Mouse (Mus musculus) stomach, postnatal 0 days (tissue): ENCODE data around the gene Tlcd1. TPM values are rescaled to one million over a fixed set of nuclear protein-coding genes. Genes with fewer than 3 reads are reported as not detected.
A peak's percentile ranks its signal among the peaks of the same experiment; 100 is the strongest.

Experiments used
- ATAC-seq: fragments of 200-750 bp; cut with Nextera tagmentation; 2 replicates; pipeline ENCODE4 v1.8.0; 2017; ENCODE audit not compliant: low FRiP score, low TSS enrichment
- DNase-seq: peaks from one replicate; pipeline ENCODE4 v3.0.0-alpha.2; 2016; ENCODE audit warnings: low spot score
- H3K27ac ChIP-seq: fragments of 300-500 bp; sonication (generic); replicated peaks from 2 replicates; pipeline ENCODE4 v1.5.1; 2014; ENCODE audit warnings: mild to moderate bottlenecking, control low read depth
- H3K27me3 ChIP-seq: fragments of 300-500 bp; sonication (generic); 2 replicates; pipeline ENCODE4 v1.6.1; 2014; ENCODE audit warnings: low read length; ENCODE audit not compliant: control insufficient read depth, insufficient read depth
- H3K36me3 ChIP-seq: fragments of 300-500 bp; sonication (generic); 2 replicates; pipeline ENCODE4 v1.6.1; 2014; ENCODE audit warnings: low read length, mixed read lengths; ENCODE audit not compliant: control insufficient read depth, insufficient read depth
- H3K4me1 ChIP-seq: fragments of 300-500 bp; sonication (generic); replicated peaks from 2 replicates; pipeline ENCODE4 v1.6.1; 2014; ENCODE audit warnings: antibody characterized with exemption; ENCODE audit not compliant: control insufficient read depth, insufficient read depth
- H3K4me2 ChIP-seq: fragments of 300-500 bp; sonication (generic); replicated peaks from 2 replicates; pipeline ENCODE4 v1.6.1; 2014; ENCODE audit warnings: low read depth, mild to moderate bottlenecking, control low read depth, moderate library complexity
- H3K4me3 ChIP-seq: fragments of 300-500 bp; sonication (generic); 2 replicates; pipeline ENCODE4 v1.5.1; 2014; ENCODE audit warnings: low read depth, low read length, control low read depth
- H3K9ac ChIP-seq: fragments of 300-500 bp; sonication (generic); 2 replicates; pipeline ENCODE4 v1.6.1; 2014; ENCODE audit warnings: mild to moderate bottlenecking, low read length, control low read depth, mixed read lengths
- H3K9me3 ChIP-seq: fragments of 300-500 bp; sonication (generic); 2 replicates; pipeline ENCODE4 v1.6.1; 2016; ENCODE audit warnings: low read length; ENCODE audit not compliant: control insufficient read depth
- CTCF ChIP-seq: IDR thresholded peaks from 2 replicates; pipeline ENCODE4 v1.5.1; 2016; ENCODE audit warnings: antibody characterized with exemption, low read depth, mild to moderate bottlenecking, moderate library complexity
- EP300 ChIP-seq: optimal IDR thresholded peaks from 2 replicates; pipeline ENCODE3; 2016; ENCODE audit warnings: antibody characterized with exemption
- WGBS: fragments of 180-500 bp; shearing (Covaris S2); extraction: QIAGEN DNeasy Blood & Tissue Kit; methylation state at CpG from one replicate; pipeline ENCODE4 v1.1.7; 2014; 5-methylcytosine and 5-hydroxymethylcytosine counted together
- polyA plus RNA-seq: library from polyadenylated mRNA; unstranded; fragments of >200 nt; fragmentation: Nextera tagmentation; extraction: Ambion mirVana; gene quantifications from 2 replicates; pipeline ENCODE4 v1.2.1, GENCODE M21; 2015

The Tlcd1 gene
- polyA plus RNA-seq, 1 experiment from 2014 or later, result 41.3 TPM

DNA sequence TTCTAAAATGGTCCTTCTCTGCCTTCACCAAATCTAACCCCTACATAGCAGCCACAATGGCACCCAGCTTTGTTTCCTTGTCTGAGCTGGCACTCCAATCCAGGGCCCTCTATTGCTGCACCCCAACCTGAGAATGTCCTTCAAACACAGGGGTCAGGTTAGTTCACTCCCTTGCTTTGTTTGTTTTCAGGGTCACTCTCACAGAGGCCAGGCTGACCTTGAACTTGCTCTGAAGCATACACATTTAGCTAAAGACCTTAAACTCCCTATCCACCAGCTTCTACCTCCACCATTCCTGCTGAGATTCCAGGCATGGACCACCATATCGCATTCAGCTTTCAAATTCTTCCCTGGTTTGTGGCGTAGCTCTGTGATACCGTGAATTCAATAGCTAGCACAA lies 2.0 kb upstream of the Tlcd1 start:
- H3K9me3 ChIP-seq, result no peaks in the 10 kb centered on the region

DNA sequence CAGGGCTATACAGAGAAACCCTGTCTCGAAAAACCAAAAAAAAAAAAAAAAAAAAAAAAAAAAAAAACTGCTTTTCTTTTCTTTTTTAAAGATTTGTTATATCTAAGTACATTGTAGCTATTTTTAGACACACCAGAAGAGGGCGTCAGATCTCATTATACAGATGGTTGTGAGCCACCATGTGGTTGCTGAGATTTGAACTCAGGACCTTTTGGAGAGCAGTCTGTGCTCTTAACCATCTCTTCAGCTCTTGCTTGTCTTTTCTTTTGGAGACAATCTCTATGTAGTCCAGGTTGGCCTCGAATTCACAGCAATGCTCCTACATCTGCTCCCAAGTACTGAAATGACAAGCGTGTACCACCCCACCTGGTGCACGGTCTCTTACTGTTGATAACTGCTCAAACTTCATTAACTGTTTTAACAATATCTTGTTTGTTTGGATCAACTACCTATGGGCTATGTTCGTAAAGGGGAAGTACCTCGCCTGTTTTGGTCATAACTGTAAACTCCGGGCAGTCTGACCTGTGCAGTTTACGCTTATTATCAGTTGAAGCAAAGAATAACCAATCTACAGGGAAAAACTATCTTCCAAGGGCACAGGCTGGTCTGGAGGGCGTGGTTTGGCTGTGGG lies 625 bp upstream of the Tlcd1 start:
- Histone ChIP-seq H3K27ac (peak overlapping the region; percentile 97), H3K4me3 (peak overlapping the region; percentile 58), H3K4me2 (peak overlapping the region; percentile 95), H3K36me3 (no peaks in the 10 kb centered on the region), H3K27me3 (no peaks in the 10 kb centered on the region), H3K9ac (no peak overlapping the region), H3K9me3 (no peaks in the 10 kb centered on the region), H3K4me1 (no peaks in the 10 kb centered on the region)
- ATAC-seq (no peak), DNase-seq (no peak)
- WGBS, result 0% methylated on average over 9 of the region's 10 CpGs
- TF ChIP-seq EP300 (no peak), CTCF (peak; percentile 38)

More for the DNA sequence above, 2.0 kb upstream of the Tlcd1 start:
- no peak overlapping the region for H3K27ac ChIP-seq
- 73% methylated on average over 3 of the region's 3 CpGs for WGBS
- TF ChIP-seq EP300 (no peak), CTCF (no peak)
- no peaks in the 10 kb centered on the region for H3K36me3 ChIP-seq
- no peak overlapping the region for H3K4me2 ChIP-seq
- H3K9ac ChIP-seq, result no peak overlapping the region
- H3K4me3 ChIP-seq, result no peak overlapping the region
- H3K27me3 ChIP-seq, result no peaks in the 10 kb centered on the region
- no peak for ATAC-seq
- peak; percentile 14 for DNase-seq
- H3K4me1 ChIP-seq, result no peaks in the 10 kb centered on the region

DNA sequence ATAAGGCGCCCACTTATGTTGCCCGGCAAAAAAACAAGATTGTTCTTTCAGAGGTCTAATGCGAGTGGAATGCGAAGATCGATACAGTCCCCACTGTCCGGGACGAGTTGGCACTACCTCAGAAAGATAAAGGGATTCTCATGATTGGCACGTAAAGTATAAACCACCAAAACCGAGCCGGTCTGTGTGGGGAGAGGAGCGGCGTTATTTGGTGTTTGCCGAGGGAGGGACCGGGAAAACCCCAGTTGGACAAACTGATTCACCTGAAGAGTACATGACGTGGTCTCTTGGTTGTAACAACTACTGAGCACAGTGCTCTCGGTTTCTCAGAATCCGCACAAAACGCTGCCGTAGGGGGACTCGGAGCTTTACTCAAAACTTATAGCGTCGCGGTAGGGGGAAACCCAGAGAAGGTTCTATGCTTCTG lies 407 bp downstream of the Tlcd1 start:
- Histone ChIP-seq H3K4me2 (peak overlapping the region; percentile 95), H3K27ac (peak overlapping the region; percentile 97), H3K9me3 (no peaks in the 10 kb centered on the region), H3K9ac (peak overlapping the region; percentile 67), H3K27me3 (no peaks in the 10 kb centered on the region), H3K4me1 (no peaks in the 10 kb centered on the region), H3K36me3 (peaks cover 2% of the 10 kb centered on the region; the same call in 1 of the 2 replicates), H3K4me3 (peak overlapping the region; percentile 58)
- ATAC-seq (peak; percentile 24; the same call in 1 of the 2 replicates), DNase-seq (peak; percentile 63)
- TF ChIP-seq EP300, result no peak
- no peak for TF ChIP-seq CTCF
- under 1% methylated on average over 23 of the region's 23 CpGs for WGBS

DNA sequence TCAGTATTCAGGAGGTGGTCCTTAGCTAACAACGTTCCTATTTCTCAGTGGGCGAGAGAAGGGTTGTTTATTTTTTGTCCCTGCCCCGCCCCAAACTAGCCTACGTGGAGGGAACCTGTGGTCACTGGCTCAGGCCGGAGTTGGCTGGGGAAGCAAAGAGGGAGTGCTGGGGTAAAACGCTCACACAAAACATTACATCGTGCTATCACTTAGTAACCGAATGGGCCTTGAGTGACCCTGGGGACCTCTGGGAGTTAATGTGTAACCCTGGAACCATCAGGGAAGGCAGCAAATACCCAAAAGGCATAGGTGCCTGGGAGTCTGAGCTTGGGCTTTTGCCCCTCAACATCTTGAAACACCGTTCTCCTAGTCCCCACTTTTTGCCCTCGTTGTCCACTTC lies 926 bp downstream of the Tlcd1 start:
- Histone ChIP-seq H3K36me3 (peaks cover 3% of the 10 kb centered on the region; the same call in 1 of the 2 replicates), H3K27ac (peak overlapping the region; percentile 97), H3K9me3 (no peaks in the 10 kb centered on the region), H3K4me1 (no peaks in the 10 kb centered on the region), H3K4me2 (peak overlapping the region; percentile 95), H3K9ac (peak overlapping the region; percentile 67), H3K27me3 (no peaks in the 10 kb centered on the region), H3K4me3 (peak overlapping the region; percentile 58)
- DNase-seq (peak; percentile 73), ATAC-seq (peak; percentile 59)
- peak; percentile 72 for TF ChIP-seq EP300
- TF ChIP-seq CTCF, result no peak
- 0% methylated on average over 10 of the region's 10 CpGs for WGBS

DNA sequence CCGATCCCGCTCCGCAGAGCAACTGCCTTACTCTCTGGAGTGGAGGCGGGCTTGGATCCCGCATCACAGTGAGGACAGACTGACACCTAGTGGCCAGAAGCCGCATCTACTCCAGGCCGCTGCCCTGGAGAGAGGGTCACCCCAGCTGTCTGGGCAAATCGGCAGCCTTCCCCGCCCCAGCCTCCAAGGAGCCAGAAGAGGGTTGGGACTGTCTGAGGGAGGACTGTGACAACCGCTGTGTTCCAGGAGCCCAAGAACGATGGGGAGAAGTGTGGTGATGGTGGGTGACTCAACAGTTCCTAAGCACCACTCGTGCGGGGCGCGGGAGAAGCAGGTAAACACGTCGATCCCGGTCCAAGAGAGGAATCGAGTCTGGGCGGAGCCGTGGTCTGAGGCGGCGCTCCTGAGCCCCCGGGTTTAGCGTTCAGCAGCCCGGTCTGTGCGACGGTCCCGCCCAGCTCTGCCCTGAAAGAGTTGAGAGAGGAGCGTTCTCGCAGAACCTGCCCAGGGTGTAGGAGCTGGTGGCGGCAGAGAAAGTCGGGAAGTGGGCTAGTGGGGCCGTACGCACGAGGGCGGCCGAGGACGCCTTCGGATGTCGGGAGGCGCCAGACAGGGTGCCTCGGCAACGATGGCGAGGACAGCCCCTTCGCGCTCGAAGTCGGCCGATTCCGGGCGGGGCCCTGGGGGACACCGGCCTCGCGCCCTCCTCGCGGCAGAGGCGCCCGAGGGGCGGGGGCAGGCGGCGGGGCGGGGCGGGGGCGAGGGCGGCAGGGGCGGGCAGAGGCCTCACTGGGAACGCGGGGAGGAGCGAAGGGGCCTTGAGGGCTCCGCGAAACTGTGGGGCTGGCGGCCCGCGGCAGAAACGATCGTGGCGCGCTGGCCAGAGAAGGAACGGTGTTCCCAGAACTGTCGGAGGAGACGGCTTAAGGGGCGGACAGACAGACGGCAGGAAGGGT lies 1.7 kb downstream of the Tlcd1 start:
- Histone ChIP-seq H3K9ac (peak overlapping the region; percentile 67), H3K27ac (peak overlapping the region; percentile 97), H3K4me3 (peak overlapping the region; percentile 58), H3K36me3 (peaks cover 3% of the 10 kb centered on the region; the same call in 1 of the 2 replicates), H3K9me3 (no peaks in the 10 kb centered on the region), H3K4me1 (no peaks in the 10 kb centered on the region), H3K4me2 (peak overlapping the region; percentile 95), H3K27me3 (no peaks in the 10 kb centered on the region)
- under 1% methylated on average over 75 of the region's 84 CpGs for WGBS
- ATAC-seq (peak; percentile 86), DNase-seq (peak; percentile 95)
- TF ChIP-seq CTCF, result peak; percentile 99
- no peak for TF ChIP-seq EP300
